Mouse (Mus musculus): ENCODE data around the gene Prpf6.

The Prpf6 gene

GRCm38 (mm10) chr2:181591528-181592085, at the start of gene Prpf6:
Gene Prpf6, plus strand, starts transcription at chr2:181591868.
- peak; percentile 23 for DNase-seq

- DNase-seq = no peak
Observed at GRCm38 (mm10) chr2:181546142-181546541, 45.5 kb upstream of the Prpf6 start.

GRCm38 (mm10) chr2:181548227-181548626, 43.4 kb upstream of the Prpf6 start:
- DNase-seq = no peak

GRCm38 (mm10) chr2:181548682-181549081, 43.0 kb upstream of the Prpf6 start:
- no peak for DNase-seq

GRCm38 (mm10) chr2:181550233-181550632, 41.4 kb upstream of the Prpf6 start:
- DNase-seq = no peak

GRCm38 (mm10) chr2:181553772-181554171, 37.9 kb upstream of the Prpf6 start:
- DNase-seq = no peak

GRCm38 (mm10) chr2:181567338-181567737, 24.3 kb upstream of the Prpf6 start:
- no peak for DNase-seq

GRCm38 (mm10) chr2:181568272-181569008, 23.2 kb upstream of the Prpf6 start:
- peak; percentile 55 for DNase-seq

- no peak for DNase-seq
Observed at GRCm38 (mm10) chr2:181569856-181570255, 21.8 kb upstream of the Prpf6 start.

GRCm38 (mm10) chr2:181570375-181570774, 21.3 kb upstream of the Prpf6 start:
- no peak for DNase-seq

GRCm38 (mm10) chr2:181570921-181571595, 20.6 kb upstream of the Prpf6 start:
- DNase-seq = no peak

GRCm38 (mm10) chr2:181571941-181572670, 19.6 kb upstream of the Prpf6 start:
- no peak for DNase-seq

- DNase-seq = no peak
Observed at GRCm38 (mm10) chr2:181572921-181573920, 18.4 kb upstream of the Prpf6 start.

GRCm38 (mm10) chr2:181573961-181574360, 17.7 kb upstream of the Prpf6 start:
- no peak for DNase-seq

- DNase-seq = no peak
Observed at GRCm38 (mm10) chr2:181574921-181575545, 16.6 kb upstream of the Prpf6 start.

- DNase-seq = no peak
Observed at GRCm38 (mm10) chr2:181576613-181577012, 15.1 kb upstream of the Prpf6 start.

- DNase-seq = no peak
Observed at GRCm38 (mm10) chr2:181577126-181577525, 14.5 kb upstream of the Prpf6 start.

GRCm38 (mm10) chr2:181577981-181578581, 13.6 kb upstream of the Prpf6 start:
- DNase-seq = no peak

- no peak for DNase-seq
Observed at GRCm38 (mm10) chr2:181578790-181579618, 12.7 kb upstream of the Prpf6 start.

GRCm38 (mm10) chr2:181579681-181580080, 12.0 kb upstream of the Prpf6 start:
- no peak for DNase-seq

All from kidney, adult 18-20 months (tissue).